Mouse (Mus musculus) neutrophil, adult 5-6 weeks (primary cell): ENCODE measurements around the gene Tcf7l2. TPM values are rescaled to one million over a fixed set of nuclear protein-coding genes. Genes with fewer than 3 reads are reported as not detected.

ENCODE experiments used
- ATAC-seq: fragments of 151-379, 151-347 bp; 2 replicates; pipeline ENCODE4 v1.8.0; 2017; ENCODE audit warnings: mild to moderate bottlenecking, moderate TSS enrichment; ENCODE audit not compliant: insufficient number of reproducible peaks, poor library complexity, low FRiP score, severe bottlenecking; ENCODE audit errors: extremely low read depth
- total RNA-seq: library from RNA; stranded (forward); fragments of 200-1000 nt; gene quantifications from 2 replicates; pipeline ENCODE4 v1.2.3, GENCODE M21; 2017

Tcf7l2 gene
- total RNA-seq, 1 experiment from 2014 or later = 0.70 TPM

DNA sequence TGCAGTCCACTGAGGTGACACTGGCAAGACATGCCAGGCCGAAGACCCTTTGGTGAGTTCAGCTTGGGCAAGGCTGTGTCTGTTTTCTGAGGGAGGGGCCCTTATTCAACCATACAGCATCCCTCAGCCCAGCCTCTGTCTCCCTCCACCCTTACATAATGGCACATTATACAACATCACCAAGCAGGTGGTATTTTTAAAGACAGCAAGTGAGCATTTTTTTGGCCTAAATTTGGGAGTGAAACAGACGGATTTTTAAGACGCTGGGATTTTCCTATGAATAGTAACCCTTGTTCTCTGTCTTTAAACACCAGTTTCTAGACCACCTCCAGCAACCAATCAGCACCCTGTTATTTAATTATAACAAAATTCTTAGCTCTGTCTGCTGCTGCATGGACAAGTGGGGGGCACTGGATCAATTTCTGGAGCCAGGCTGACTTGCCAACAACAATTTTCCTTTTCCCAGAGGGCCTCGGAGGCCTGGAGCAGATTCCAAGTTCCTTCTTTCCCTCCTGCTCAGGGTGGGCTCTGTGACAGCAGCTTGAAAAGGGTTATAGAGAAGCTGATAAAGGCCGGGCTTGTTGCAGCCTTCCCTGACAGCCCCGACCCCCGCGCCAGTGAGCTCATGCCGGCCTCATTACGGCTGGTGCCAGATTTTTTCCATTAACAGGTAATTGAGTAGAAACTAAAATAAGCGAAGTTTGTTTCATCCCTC lies 199.1 kb downstream of the Tcf7l2 start:
- ATAC-seq = no peak

DNA sequence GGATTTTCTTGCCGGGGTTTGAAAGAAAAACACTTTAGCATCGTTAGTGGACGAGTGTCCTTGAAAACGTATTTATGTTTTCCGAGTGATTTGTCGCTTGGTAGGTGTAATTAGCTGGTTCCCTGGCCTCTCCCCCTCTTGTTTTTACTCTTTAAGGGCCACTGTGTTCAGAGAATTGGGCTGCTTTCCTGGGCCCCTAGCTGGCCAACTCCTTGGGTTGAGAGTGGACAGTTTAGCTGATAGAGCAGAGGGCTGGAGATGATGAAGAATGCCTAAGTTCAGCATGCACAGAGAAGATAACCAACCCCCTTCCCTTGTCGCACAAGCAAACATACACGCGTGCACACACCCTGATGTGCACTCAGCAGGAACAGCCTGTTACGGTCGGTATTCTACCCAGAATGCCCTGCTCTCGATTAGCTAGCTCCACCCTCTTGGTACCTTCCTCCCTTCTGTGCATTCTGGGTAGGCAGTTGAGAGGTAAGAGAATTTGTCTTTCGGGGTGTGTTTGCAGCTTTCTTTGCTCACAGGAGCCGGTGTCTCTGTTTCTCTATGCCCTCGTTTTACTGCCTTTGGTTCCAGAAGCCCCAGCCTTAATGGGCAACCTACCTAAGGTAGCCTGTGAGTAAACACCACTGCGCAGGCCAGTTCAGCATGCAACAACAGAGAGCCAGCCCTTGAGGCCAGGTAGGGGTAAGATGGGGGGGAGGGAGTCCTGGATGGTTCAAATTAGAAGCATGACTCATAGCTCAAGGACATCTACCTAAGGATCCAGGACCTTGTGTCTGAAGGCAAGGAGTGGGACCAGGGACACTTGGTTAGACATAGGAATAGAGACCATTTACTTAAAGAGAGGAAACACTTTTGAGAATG lies 199.9 kb downstream of the Tcf7l2 start:
- ATAC-seq = no peak

GRCm38 (mm10) chr19:55951397-55951796 lies 209.8 kb downstream of the Tcf7l2 start:
- no peak for ATAC-seq

DNA sequence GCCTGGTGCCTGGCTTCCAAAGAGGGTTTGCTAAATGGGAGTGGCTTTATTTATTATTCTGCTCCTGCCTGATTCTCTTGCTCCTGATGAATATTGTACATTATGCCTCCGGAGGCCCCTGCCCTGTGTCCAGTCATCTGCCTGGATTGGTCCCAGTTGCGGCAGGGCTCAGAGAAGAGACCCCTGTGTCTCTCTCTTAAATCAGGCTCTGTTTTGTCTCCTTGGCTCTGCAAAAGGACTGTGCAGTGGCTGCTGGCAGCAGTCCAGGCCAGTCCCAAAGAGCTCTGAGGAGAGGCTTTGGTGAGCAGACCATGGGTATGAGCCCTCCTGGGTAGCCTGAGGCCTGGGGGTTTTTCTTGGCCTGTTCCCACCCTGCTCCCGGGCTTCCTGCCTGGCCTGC lies 211.6 kb downstream of the Tcf7l2 start:
- ATAC-seq = no peak

GRCm38 (mm10) chr19:55955126-55955525 lies 213.5 kb downstream of the Tcf7l2 start:
- ATAC-seq = no peak

DNA sequence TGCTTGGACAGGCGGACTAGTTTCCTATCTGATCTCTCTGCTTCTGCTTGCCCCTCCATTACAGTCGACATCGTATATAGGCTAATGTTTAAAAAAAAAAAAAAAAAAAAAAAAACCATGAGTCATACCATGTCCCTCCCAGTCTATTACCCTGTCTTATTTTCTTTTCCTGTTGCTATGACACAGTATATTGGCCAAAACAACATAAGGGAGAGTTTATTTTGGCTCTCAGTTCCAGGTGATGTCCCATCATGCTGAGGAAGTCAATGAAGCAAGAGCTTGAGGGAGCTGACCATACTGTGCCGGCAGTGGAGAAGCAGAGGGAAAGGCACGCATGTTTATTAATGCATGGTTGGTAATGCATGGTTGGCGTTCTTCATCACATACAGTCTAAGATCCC lies 215.1 kb downstream of the Tcf7l2 start:
- no peak for ATAC-seq

DNA sequence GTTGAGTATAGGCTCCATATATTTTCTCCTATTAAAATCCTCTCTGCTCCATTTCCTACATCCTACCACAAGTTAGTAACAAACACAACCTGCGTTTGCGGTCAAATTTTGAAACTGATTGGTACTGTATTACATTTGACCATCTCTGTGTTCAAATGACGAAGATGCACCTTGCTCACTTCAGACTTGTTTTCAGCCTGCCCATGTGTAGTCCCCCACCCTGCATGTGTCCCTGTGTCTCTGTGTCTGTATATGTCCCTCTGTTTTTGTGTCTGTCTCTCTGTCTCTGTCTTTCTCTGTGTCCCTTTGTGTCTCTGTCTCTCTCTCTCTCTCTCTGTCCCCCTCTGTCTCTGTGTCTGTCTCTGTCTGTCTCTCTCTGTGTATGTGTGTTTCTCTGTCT lies 222.8 kb downstream of the Tcf7l2 start:
- no peak for ATAC-seq

DNA sequence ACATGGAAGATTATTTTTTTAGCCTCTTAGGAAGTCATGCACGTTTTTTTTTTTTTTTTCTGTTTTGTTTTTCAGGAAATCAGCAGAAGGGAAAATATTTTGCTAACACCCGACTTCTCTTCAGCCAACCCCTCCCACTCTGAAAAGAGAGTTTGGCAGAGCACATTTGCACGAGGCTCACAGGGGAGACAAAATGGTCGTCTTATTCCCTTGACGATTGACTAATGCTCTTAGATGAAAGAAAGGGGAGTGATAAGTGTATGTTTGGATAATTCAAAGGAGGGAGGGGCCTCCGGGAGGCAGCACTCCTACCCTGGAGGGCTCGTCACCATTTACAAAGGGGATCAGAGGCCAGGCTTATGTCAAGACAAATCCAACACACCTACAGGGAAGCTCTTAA lies 224.4 kb downstream of the Tcf7l2 start:
- ATAC-seq = no peak

DNA sequence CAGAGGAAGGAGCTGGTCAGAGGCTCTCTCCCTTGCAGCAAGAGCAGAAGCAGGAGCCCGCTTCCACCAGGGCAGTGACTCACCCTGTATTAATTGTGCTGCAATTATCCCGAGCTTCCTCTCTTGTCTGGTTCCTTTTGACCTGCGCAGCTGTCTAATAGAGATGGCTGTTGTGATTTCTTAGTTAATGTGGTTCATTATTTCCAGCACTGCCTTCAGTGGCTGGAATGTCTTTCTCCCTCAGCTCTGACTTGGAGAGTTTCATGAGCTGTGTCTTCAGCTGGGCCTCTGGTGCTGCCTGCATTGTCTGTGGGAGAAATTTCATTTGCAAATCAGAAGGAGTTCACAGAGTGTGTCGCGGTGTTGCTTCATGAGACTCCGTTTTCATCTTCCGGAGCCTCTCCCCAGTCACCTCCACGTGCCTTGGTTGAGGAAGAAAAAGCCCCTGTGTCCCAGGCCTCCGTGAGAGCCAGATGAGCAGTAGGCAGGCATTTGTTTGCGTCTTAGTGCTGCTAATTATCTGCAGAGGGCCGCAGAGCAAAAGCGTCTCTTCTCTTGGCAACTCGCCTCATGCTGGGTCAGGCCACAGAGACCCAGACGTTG lies 228.4 kb downstream of the Tcf7l2 start:
- ATAC-seq = no peak

DNA sequence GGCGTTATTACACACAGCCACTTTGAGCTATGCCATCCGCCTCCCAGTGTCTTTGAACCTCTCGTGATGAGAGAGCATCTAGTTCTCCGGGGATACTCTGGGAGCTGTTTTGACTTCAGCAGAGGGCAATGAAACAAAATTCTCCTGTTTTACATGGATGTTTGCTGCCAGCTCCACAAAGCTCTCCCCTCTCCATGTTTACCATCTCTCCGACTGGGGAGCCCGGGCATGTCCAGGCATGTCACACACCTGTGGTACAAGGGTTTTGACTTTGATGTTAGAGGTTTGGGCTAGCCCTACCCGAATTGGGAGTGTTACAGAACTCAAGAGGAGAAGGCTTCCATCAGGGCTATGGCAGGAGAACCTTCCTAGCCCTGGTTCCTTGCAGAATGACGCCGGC lies 234.5 kb downstream of the Tcf7l2 start:
- no peak for ATAC-seq
